26 mouse cellular contexts compared by ENCODE assay signal in genomic region chr16:44993319-44994019, GRCm38 (mm10). TPM values are rescaled to one million over a fixed set of nuclear protein-coding genes. Genes with fewer than 3 reads are reported as not detected.
DNase-seq lines count a peak whose midpoint lies in the region; ATAC-seq and TF ChIP-seq lines count a peak whose summit lies in the region.
"Had no signal": no experiment of that assay in that cellular context is flagged by ENCODE, and none has a peak within 500 bp of the region (broad histone marks: within the 10 kb centered on the region; RNA-seq: fewer than 3 reads in every experiment).

No protein-coding gene starts in this region.

- H3K9me3 ChIP-seq in CH12.LX (replicated peaks; ENCODE audit: low read length): no peaks in the 10 kb centered on the region
- H3K9me3 ChIP-seq: embryonic facial prominence, embryonic 10.5 days; hindbrain, embryonic 12.5 days; limb, embryonic 10.5 days; midbrain, embryonic 15.5 days; neural tube, embryonic 13.5 days had no signal

- peak overlapping the region; percentile 91 for H3K27ac ChIP-seq in CH12.LX (ENCODE audit: insufficient read depth, low read depth)
- H3K27ac ChIP-seq: embryonic facial prominence, embryonic 10.5 days; hindbrain, embryonic 12.5 days; limb, embryonic 10.5 days; midbrain, embryonic 15.5 days; neural tube, embryonic 13.5 days had no signal

- TF ChIP-seq POLR2A in CH12.LX (IDR thresholded peaks at IDR 0.05; ENCODE audit: low read depth, low read length): peak; percentile 52

- no peaks in the 10 kb centered on the region for H3K79me2 ChIP-seq in CH12.LX (replicated peaks; ENCODE audit: control insufficient read depth, extremely low read depth, insufficient read depth, poor library complexity, severe bottlenecking)

- intact Hi-C loops in left cerebral cortex, postnatal 4 days (cut with DNase I): no loop called here

- H3K36me3 ChIP-seq in CH12.LX (replicated peaks in 1 of 2; ENCODE audit: control insufficient read depth in 1 of 2, insufficient read depth in 1 of 2, low read length in 1 of 2): no peaks in the 10 kb centered on the region
- H3K36me3 ChIP-seq: embryonic facial prominence, embryonic 10.5 days; hindbrain, embryonic 12.5 days; limb, embryonic 10.5 days; midbrain, embryonic 15.5 days; neural tube, embryonic 13.5 days had no signal

- no peaks in the 10 kb centered on the region for H3K27me3 ChIP-seq in CH12.LX (replicated peaks)
- H3K27me3 ChIP-seq: hindbrain, embryonic 12.5 days; midbrain, embryonic 15.5 days; neural tube, embryonic 13.5 days had no signal

- TF ChIP-seq EP300 in CH12.LX (IDR thresholded peaks at IDR 0.05; ENCODE audit: low read length): peak; percentile 99

- H3K4me2 ChIP-seq in CH12.LX (ENCODE audit: insufficient read depth, low read depth, poor library complexity, severe bottlenecking): peak overlapping the region; percentile 95
- H3K4me2 ChIP-seq: hindbrain, embryonic 12.5 days; midbrain, embryonic 15.5 days; neural tube, embryonic 13.5 days had no signal

- peak; percentile 22 for TF ChIP-seq RAD21 in CH12.LX (IDR thresholded peaks at IDR 0.05; ENCODE audit: low read depth, low read length)

- H3K4me1 ChIP-seq in CH12.LX (ENCODE audit: control insufficient read depth in 1 of 2, insufficient read depth in 2 of 2): peaks cover 12 to 68% of the 10 kb centered on the region in 2 experiments; a peak in 3 of 4 replicates
- H3K4me1 ChIP-seq: embryonic facial prominence, embryonic 10.5 days; hindbrain, embryonic 12.5 days; limb, embryonic 10.5 days; midbrain, embryonic 15.5 days; neural tube, embryonic 13.5 days had no signal

- no peak overlapping the region for H3K4me3 ChIP-seq in CH12.LX (replicated peaks in 1 of 3; ENCODE audit: low read depth in 2 of 3, low read length in 2 of 3, poor library complexity in 1 of 3)
- H3K4me3 ChIP-seq: embryonic facial prominence, embryonic 10.5 days; hindbrain, embryonic 12.5 days; limb, embryonic 10.5 days; midbrain, embryonic 15.5 days; myocyte; neural tube, embryonic 13.5 days had no signal

- TF ChIP-seq CTCF in CH12.LX (conservative IDR thresholded peaks at IDR 0.05 in 1 of 2, IDR thresholded peaks at IDR 0.05 in 1 of 2; ENCODE audit: low read depth in 2 of 2, low read length in 2 of 2): no peak

- peak; percentile 45 for DNase-seq in lung, postnatal 36 days
- no peak for DNase-seq in lung, postnatal 10 days
- peak; percentile 92 for DNase-seq in CH12.LX (ENCODE audit: extremely low read depth)
- peak; percentile 28 for DNase-seq in telencephalon, adult 2 months (ENCODE audit: low read depth, low spot score)
- no peak for DNase-seq in left cerebral cortex, postnatal 4 days
- DNase-seq in T-cell, adult 2 months (ENCODE audit: low spot score): no peak
- DNase-seq: adrenal gland, postnatal 10 days; cerebellum, adult 9-11 months; gastrocnemius, postnatal 25 days; kidney, adult 11 months; kidney, postnatal 4 days; liver had no signal

- peak overlapping the region; percentile 66 for H3K9ac ChIP-seq in CH12.LX (ENCODE audit: insufficient read depth, low read depth)
- H3K9ac ChIP-seq: hindbrain, embryonic 12.5 days; midbrain, embryonic 15.5 days; neural tube, embryonic 13.5 days had no signal

- dilution Hi-C loops in CH12.LX (cut with MboI; ENCODE audit: extremely low pct_ligation_motif_present, extremely low pct_unique_long_range_greater_than_20kb, low sequenced_read_pairs): no loop called here

- ATAC-seq in megakaryocyte, adult 5-6 weeks (ENCODE audit: poor library complexity, severe bottlenecking): peak; percentile 61
- ATAC-seq: forebrain, embryonic 16.5 days; midbrain, embryonic 15.5 days had no signal

- in situ Hi-C loops in CH12.LX (cut with MboI; ENCODE audit: low pct_ligation_motif_present, low pct_unique_long_range_greater_than_20kb, low sequenced_read_pairs): no loop called here

TF ChIP-seq in CH12.LX, 34 proteins besides CTCF, POLR2A, EP300 and RAD21:
- TF ChIP-seq UBTF (IDR thresholded peaks at IDR 0.05; ENCODE audit: low read depth, low read length) (0 out of 2 replicates have a peak, but pooled peaks have one; percentile 44), GABPA (IDR thresholded peaks at IDR 0.05; ENCODE audit: insufficient replicate concordance, low read depth, low read length) (no peak), BHLHE40 (IDR thresholded peaks at IDR 0.05; ENCODE audit: low read depth, low read length) (peak; percentile 80), HCFC1 (IDR thresholded peaks at IDR 0.05; ENCODE audit: low read depth, low read length) (peak; percentile 49; the same call in 1 of the 2 replicates), CHD2 (IDR thresholded peaks at IDR 0.05; ENCODE audit: low read length) (peak; percentile 91), USF1 (IDR thresholded peaks at IDR 0.05; ENCODE audit: low read depth, low read length) (no peak), IRF4 (IDR thresholded peaks at IDR 0.05; ENCODE audit: low read depth, low read length) (peak; percentile 99), ELF1 (IDR thresholded peaks at IDR 0.05; ENCODE audit: low read depth, low read length) (peak; percentile 75), ETS1 (conservative IDR thresholded peaks at IDR 0.05; ENCODE audit: low read depth, low read length) (peak; percentile 89), CHD1 (IDR thresholded peaks at IDR 0.05; ENCODE audit: low read depth, low read length) (0 out of 2 replicates have a peak, but pooled peaks have one; percentile 21), TCF12 (IDR thresholded peaks at IDR 0.05; ENCODE audit: low read depth, low read length) (peak; percentile 96), JUN (IDR thresholded peaks at IDR 0.05; ENCODE audit: insufficient read depth, low read depth, low read length) (peak; percentile 73), MYC (IDR thresholded peaks at IDR 0.05; ENCODE audit: low read depth, low read length) (peak; percentile 93), MXI1 (IDR thresholded peaks at IDR 0.05; ENCODE audit: low read depth, low read length) (no peak), MAZ (IDR thresholded peaks at IDR 0.05; ENCODE audit: low read depth, low read length) (peak; percentile 87), SMC3 (IDR thresholded peaks at IDR 0.05; ENCODE audit: low read depth, low read length) (peak; percentile 25), NRF1 (IDR thresholded peaks at IDR 0.05; ENCODE audit: low read depth, low read length) (no peak), NELFE (IDR thresholded peaks at IDR 0.05; ENCODE audit: low read depth, low read length) (no peak), JUND (conservative IDR thresholded peaks at IDR 0.05; ENCODE audit: low read depth, low read length) (peak; percentile 83), RCOR1 (conservative IDR thresholded peaks at IDR 0.05; ENCODE audit: low read depth, low read length) (peak; percentile 99), MAFK (IDR thresholded peaks at IDR 0.05; ENCODE audit: insufficient replicate concordance, low read length) (peak; percentile 81), ZC3H11A (IDR thresholded peaks at IDR 0.05; ENCODE audit: low read depth, low read length) (no peak), MAX (IDR thresholded peaks at IDR 0.05; ENCODE audit: low read length) (peak; percentile 77), KAT2A (IDR thresholded peaks at IDR 0.05; ENCODE audit: insufficient replicate concordance, low read length) (no peak), POLR2AphosphoS2 (IDR thresholded peaks at IDR 0.05; ENCODE audit: low read depth, low read length) (no peak), TBP (conservative IDR thresholded peaks at IDR 0.05; ENCODE audit: low read depth, low read length) (peak; percentile 67; the same call in 1 of the 2 replicates), MEF2A (IDR thresholded peaks at IDR 0.05; ENCODE audit: borderline replicate concordance, low read depth, low read length) (peak; percentile 89), PAX5 (IDR thresholded peaks at IDR 0.05; ENCODE audit: low read length) (no peak), ZNF384 (IDR thresholded peaks at IDR 0.05; ENCODE audit: low read depth, low read length) (no peak), E2F4 (IDR thresholded peaks at IDR 0.05; ENCODE audit: insufficient replicate concordance, low read depth, low read length) (no peak), SIN3A (IDR thresholded peaks at IDR 0.05; ENCODE audit: low read length) (peak; percentile 40; the same call in 1 of the 2 replicates), ZMIZ1 (IDR thresholded peaks at IDR 0.05; ENCODE audit: low read depth, low read length) (no peak), USF2 (conservative IDR thresholded peaks at IDR 0.05; ENCODE audit: low read depth, low read length) (no peak), ZKSCAN1 (IDR thresholded peaks at IDR 0.05; ENCODE audit: borderline replicate concordance, low read depth, low read length) (no peak)

RNA-seq across cellular contexts. Expression of gene Cd200r3, which starts 50.0 kb away (rescaled TPM):
- 5.0 and 5.7 TPM in 2 replicates for total RNA-seq in CH12.LX (2012; rRNA removed)
- 17.6 and 18.4 TPM in 2 replicates for total RNA-seq in CH12.LX (2014; rRNA removed)
- polyA plus RNA-seq in CH12.LX (2012; ENCODE audit: insufficient read length, low read depth): 5.9 and 6.9 TPM in 2 replicates
- 47.9 and 51.3 TPM in 2 replicates for total RNA-seq in megakaryocyte, adult 5-6 weeks (2015)
- 38.5 and 47.3 TPM in 2 replicates for total RNA-seq in megakaryocyte, adult 5-6 weeks (2017)
- total RNA-seq in left cerebral cortex, postnatal 4 days (2021): under 1 TPM; 0.26 to 0.78 TPM
- total RNA-seq: gastrocnemius, postnatal 25 days; heart, adult 8-10 months; heart, postnatal 25 days; layer of hippocampus, postnatal 10 days; left cerebral cortex, adult 8-10 months had no signal
- polyA plus RNA-seq: brain, embryonic 14.5 days; cortical plate, adult 2 months; embryonic facial prominence, embryonic 10.5 days; forebrain, embryonic 16.5 days; hindbrain, embryonic 12.5 days; limb, embryonic 10.5 days; midbrain, embryonic 15.5 days; myocyte; neural tube, embryonic 13.5 days had no signal

Comparison
In these comparisons a context has a peak if more than half of its experiments do, and no peak if none do; other contexts are left out.
1. DNase-seq: peak in lung, postnatal 36 days (single experiment), CH12.LX (single experiment) and telencephalon, adult 2 months (single experiment); none in lung, postnatal 10 days (single experiment), left cerebral cortex, postnatal 4 days (single experiment) and T-cell, adult 2 months (single experiment).